Mouse (Mus musculus): ENCODE data around the gene Enpp1. TPM values are rescaled to one million over a fixed set of nuclear protein-coding genes. Genes with fewer than 3 reads are reported as not detected.
A peak's percentile ranks its signal among the peaks of the same experiment; 100 is the strongest.

Enpp1 gene
- polyA plus RNA-seq, 1 experiment from 2014 or later, result 5.0 TPM

DNA sequence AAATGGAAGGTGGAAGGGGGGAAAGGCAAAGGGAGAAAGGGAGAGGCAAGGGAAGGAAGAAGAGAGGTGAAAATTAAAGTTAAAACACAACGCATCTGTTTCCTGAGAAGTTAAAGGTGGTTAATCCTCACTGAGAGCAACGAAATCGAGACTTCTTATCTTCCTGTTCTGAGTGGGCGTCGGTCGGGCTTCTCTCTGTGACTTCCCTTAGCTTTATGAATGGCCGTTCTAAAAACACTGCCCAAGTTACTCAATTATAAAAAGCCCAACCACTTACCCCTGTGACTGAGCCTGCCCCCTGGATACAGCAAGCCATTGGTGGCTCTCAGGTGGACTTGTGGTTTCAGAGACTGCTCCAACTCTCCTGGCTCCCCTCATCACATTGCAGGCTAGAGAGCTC, 119.0 kb downstream of the Enpp1 start:
- ATAC-seq (ENCODE audit: low FRiP score, low TSS enrichment), result no peak
- Histone ChIP-seq H3K27ac (ENCODE audit: low read length) (no peak overlapping the region), H3K4me1 (ENCODE audit: insufficient read depth, low read length) (peaks cover 41% of the 10 kb centered on the region)

GRCm38 (mm10) chr10:24592318-24592717, 119.6 kb downstream of the Enpp1 start:
- H3K27ac ChIP-seq (ENCODE audit: low read length), result no peak overlapping the region

More for the DNA sequence above, 119.0 kb downstream of the Enpp1 start:
- Histone ChIP-seq H3K27me3 (ENCODE audit: insufficient read depth, low read length) (no peaks in the 10 kb centered on the region), H3K9me3 (ENCODE audit: low read length) (no peaks in the 10 kb centered on the region), H3K9ac (replicated peaks; ENCODE audit: low read length) (no peak overlapping the region), H3K4me3 (ENCODE audit: low read length) (no peak overlapping the region), H3K36me3 (ENCODE audit: insufficient read depth, low read length) (no peaks in the 10 kb centered on the region), H3K4me2 (replicated peaks; ENCODE audit: low read depth, low read length) (no peak overlapping the region)
- WGBS, result 46% methylated on average over 7 of the region's 7 CpGs

GRCm38 (mm10) chr10:24591741-24592140, 120.2 kb downstream of the Enpp1 start:
- ATAC-seq (ENCODE audit: low FRiP score, low TSS enrichment), result no peak
- Histone ChIP-seq H3K4me1 (ENCODE audit: insufficient read depth, low read length) (peaks cover 40% of the 10 kb centered on the region), H3K36me3 (ENCODE audit: insufficient read depth, low read length) (no peaks in the 10 kb centered on the region), H3K4me2 (replicated peaks; ENCODE audit: low read depth, low read length) (no peak overlapping the region), H3K27ac (ENCODE audit: low read length) (peak overlapping the region; percentile 44; the same call in 1 of the 2 replicates), H3K4me3 (ENCODE audit: low read length) (no peak overlapping the region), H3K9me3 (ENCODE audit: low read length) (no peaks in the 10 kb centered on the region), H3K9ac (replicated peaks; ENCODE audit: low read length) (no peak overlapping the region), H3K27me3 (ENCODE audit: insufficient read depth, low read length) (no peaks in the 10 kb centered on the region)
- 69% methylated on average over 5 of the region's 5 CpGs for WGBS

More at GRCm38 (mm10) chr10:24592318-24592717, 119.6 kb downstream of the Enpp1 start:
- no peak overlapping the region for H3K4me2 ChIP-seq (replicated peaks; ENCODE audit: low read depth, low read length)
- H3K9ac ChIP-seq (replicated peaks; ENCODE audit: low read length), result no peak overlapping the region
- 45% methylated on average over 2 of the region's 2 CpGs for WGBS
- peaks cover 41% of the 10 kb centered on the region for H3K4me1 ChIP-seq (ENCODE audit: insufficient read depth, low read length)
- no peak for ATAC-seq (ENCODE audit: low FRiP score, low TSS enrichment)
- H3K27me3 ChIP-seq (ENCODE audit: insufficient read depth, low read length), result no peaks in the 10 kb centered on the region
- no peak overlapping the region for H3K4me3 ChIP-seq (ENCODE audit: low read length)
- H3K36me3 ChIP-seq (ENCODE audit: insufficient read depth, low read length), result no peaks in the 10 kb centered on the region
- H3K9me3 ChIP-seq (ENCODE audit: low read length), result no peaks in the 10 kb centered on the region

DNA sequence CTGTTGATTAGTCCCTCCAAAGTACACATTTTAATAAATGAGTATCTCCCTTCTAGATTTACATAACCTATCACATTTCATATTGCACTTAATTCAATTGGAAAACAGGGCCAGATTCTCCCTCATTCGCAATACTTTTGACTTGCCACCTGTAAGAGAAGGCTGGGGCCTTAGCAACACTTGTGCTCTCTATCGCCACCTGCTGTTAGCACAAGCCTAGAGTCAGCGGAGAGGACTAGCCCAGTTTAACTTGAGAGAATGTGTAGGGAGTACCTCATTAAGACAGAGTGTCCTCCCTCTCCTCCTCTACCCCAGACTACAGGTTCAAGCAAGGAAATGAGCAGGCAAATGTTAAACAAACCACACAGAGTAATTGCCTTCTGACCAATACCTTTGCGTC, 120.8 kb downstream of the Enpp1 start:
- H3K4me1 ChIP-seq (ENCODE audit: insufficient read depth, low read length), result peaks cover 34% of the 10 kb centered on the region
- H3K27ac ChIP-seq (ENCODE audit: low read length), result no peak overlapping the region
- no peak overlapping the region for H3K4me2 ChIP-seq (replicated peaks; ENCODE audit: low read depth, low read length)
- H3K4me3 ChIP-seq (ENCODE audit: low read length), result no peak overlapping the region
- ATAC-seq (ENCODE audit: low FRiP score, low TSS enrichment), result no peak
- WGBS, result 22% methylated on average over 4 of the region's 4 CpGs
- no peak overlapping the region for H3K9ac ChIP-seq (replicated peaks; ENCODE audit: low read length)
- no peaks in the 10 kb centered on the region for H3K27me3 ChIP-seq (ENCODE audit: insufficient read depth, low read length)
- no peaks in the 10 kb centered on the region for H3K36me3 ChIP-seq (ENCODE audit: insufficient read depth, low read length)
- H3K9me3 ChIP-seq (ENCODE audit: low read length), result no peaks in the 10 kb centered on the region

DNA sequence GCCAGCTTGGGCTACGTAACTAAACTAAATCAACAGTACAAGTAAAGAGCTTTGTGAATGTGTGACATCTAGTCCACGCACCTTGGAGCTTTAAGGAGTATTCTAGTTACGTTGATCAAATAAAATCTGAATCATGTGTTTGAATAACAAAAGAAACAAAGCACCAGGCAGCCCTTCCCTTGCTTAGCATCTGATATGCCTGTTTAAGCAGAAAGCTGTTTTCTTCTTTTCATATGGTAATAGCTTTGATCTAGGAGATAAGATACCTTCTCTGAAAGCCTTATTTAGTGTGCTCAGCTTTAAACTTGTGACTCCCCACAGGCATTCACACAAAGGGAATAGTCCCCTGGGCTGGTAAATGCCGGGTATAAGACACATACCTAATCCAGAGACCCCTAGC, 121.4 kb downstream of the Enpp1 start:
- Histone ChIP-seq H3K36me3 (ENCODE audit: insufficient read depth, low read length) (no peaks in the 10 kb centered on the region), H3K9me3 (ENCODE audit: low read length) (no peaks in the 10 kb centered on the region), H3K4me3 (ENCODE audit: low read length) (no peak overlapping the region), H3K27ac (ENCODE audit: low read length) (no peak overlapping the region), H3K4me1 (ENCODE audit: insufficient read depth, low read length) (peaks cover 29% of the 10 kb centered on the region), H3K27me3 (ENCODE audit: insufficient read depth, low read length) (no peaks in the 10 kb centered on the region), H3K4me2 (replicated peaks; ENCODE audit: low read depth, low read length) (no peak overlapping the region), H3K9ac (replicated peaks; ENCODE audit: low read length) (no peak overlapping the region)
- no peak for ATAC-seq (ENCODE audit: low FRiP score, low TSS enrichment)
- WGBS, result 70% methylated on average over 4 of the region's 4 CpGs

- H3K4me1 ChIP-seq (ENCODE audit: insufficient read depth, low read length), result peaks cover 23% of the 10 kb centered on the region
- H3K9me3 ChIP-seq (ENCODE audit: low read length), result no peaks in the 10 kb centered on the region
- H3K4me2 ChIP-seq (replicated peaks; ENCODE audit: low read depth, low read length), result no peak overlapping the region
- 90% methylated on average over 9 of the region's 9 CpGs for WGBS
- no peak overlapping the region for H3K4me3 ChIP-seq (ENCODE audit: low read length)
- H3K9ac ChIP-seq (replicated peaks; ENCODE audit: low read length), result no peak overlapping the region
- no peaks in the 10 kb centered on the region for H3K36me3 ChIP-seq (ENCODE audit: insufficient read depth, low read length)
- ATAC-seq (ENCODE audit: low FRiP score, low TSS enrichment), result no peak
- H3K27ac ChIP-seq (ENCODE audit: low read length), result no peak overlapping the region
- no peaks in the 10 kb centered on the region for H3K27me3 ChIP-seq (ENCODE audit: insufficient read depth, low read length)
Measured at GRCm38 (mm10) chr10:24589238-24589637, 122.7 kb downstream of the Enpp1 start.

DNA sequence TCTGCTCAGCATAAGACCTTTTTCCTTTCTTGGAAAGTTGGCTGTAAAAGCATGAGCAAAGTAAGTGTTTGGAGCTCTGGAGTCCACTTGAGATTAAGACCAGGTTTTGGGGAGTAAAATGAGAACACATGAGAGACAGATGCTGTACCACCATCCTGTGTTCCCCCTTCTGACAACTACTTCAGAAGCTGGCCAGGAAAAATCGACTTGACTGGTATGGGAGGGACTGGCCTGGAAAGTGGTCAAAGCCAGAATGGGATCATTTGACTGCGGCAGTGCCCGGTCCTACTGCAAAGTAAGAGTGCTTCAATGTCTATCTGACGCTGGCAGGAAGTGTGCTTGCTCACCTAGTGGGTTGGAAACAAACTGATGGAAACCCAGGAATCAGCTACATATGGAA, 123.1 kb downstream of the Enpp1 start:
- ATAC-seq (ENCODE audit: low FRiP score, low TSS enrichment), result no peak
- Histone ChIP-seq H3K4me1 (ENCODE audit: insufficient read depth, low read length) (peaks cover 20% of the 10 kb centered on the region; the same call in 1 of the 2 replicates), H3K27ac (ENCODE audit: low read length) (no peak overlapping the region), H3K9ac (replicated peaks; ENCODE audit: low read length) (no peak overlapping the region), H3K27me3 (ENCODE audit: insufficient read depth, low read length) (no peaks in the 10 kb centered on the region), H3K9me3 (ENCODE audit: low read length) (no peaks in the 10 kb centered on the region), H3K36me3 (ENCODE audit: insufficient read depth, low read length) (no peaks in the 10 kb centered on the region), H3K4me2 (replicated peaks; ENCODE audit: low read depth, low read length) (no peak overlapping the region), H3K4me3 (ENCODE audit: low read length) (no peak overlapping the region)
- WGBS, result 81% methylated on average over 4 of the region's 4 CpGs

Other genes starting within 250 kb of the Enpp1 start
- 12.2 and 13.3 TPM in 2 replicates for gene Ccn2, start 116.7 kb downstream of the Enpp1 start, polyA plus RNA-seq (2015; fragmentation: Nextera tagmentation; extraction: Ambion mirVana)
- gene Enpp3, start 130.7 kb upstream of the Enpp1 start, polyA plus RNA-seq (2015; fragmentation: Nextera tagmentation; extraction: Ambion mirVana), result 4.4 and 6.7 TPM in 2 replicates
- gene Med23, start 157.8 kb upstream of the Enpp1 start, polyA plus RNA-seq (2015; fragmentation: Nextera tagmentation; extraction: Ambion mirVana), result 24.0 and 26.6 TPM in 2 replicates
- gene Arg1, start 215.3 kb upstream of the Enpp1 start, polyA plus RNA-seq (2015; fragmentation: Nextera tagmentation; extraction: Ambion mirVana), result 2.2 and 3.1 TPM in 2 replicates